Mouse (Mus musculus): Measurements from ENCODE around the gene Gpr174. TPM values are rescaled to one million over a fixed set of nuclear protein-coding genes. Genes with fewer than 3 reads are reported as not detected.
"Not testable (repeated sequence)": the region's sequence is repeated elsewhere in the genome, so short reads cannot be mapped to it uniquely, and the experiment has no call there.

Gpr174 gene
- 0.10 and 0.18 TPM in 2 replicates for polyA plus RNA-seq (2016; fragmentation: Nextera tagmentation; extraction: Ambion mirVana)

DNA sequence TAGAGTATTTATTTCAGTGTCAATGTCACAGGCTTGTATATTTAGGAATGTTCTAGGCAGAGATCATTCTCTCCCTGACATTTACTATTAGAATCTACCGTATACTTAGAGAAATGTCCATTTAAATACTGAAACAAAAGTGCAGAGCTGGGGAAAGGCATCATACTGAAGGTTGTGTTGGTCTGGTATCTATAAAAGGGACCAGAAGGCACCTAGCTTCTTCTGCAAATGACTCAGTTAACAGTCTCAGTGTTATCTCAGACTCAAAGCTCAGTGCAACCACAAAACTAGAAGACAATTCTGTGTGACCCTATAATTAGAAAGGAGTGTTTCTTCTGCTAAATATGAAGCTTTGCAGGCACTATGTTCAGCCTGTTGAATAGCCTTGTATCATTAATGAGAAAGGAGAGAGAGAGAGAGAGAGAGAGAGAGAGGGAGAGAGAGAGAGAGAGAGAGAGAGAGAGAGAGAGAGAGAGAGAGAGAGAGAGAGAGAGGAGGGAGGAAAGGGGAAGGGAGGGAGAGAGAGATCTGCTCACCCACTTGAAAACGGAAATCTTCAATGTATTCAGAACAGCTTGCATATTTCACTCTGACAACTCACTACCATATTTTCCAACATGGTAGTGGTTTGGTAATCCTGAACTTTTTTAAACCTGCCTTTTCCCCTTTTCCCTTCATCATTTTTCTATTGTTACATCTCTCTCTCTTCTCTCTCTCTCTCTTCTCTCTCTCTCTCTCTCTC is at the start of gene Gpr174:
Gene Gpr174, plus strand, starts transcription at position 393 of the 742 bp plus-strand sequence.
- no peaks in the 10 kb centered on the region for H3K27me3 ChIP-seq (replicated peaks)
- no peaks in the 10 kb centered on the region for H3K9me3 ChIP-seq (replicated peaks)
- no peak within 1 kb of the TSS for H3K27ac ChIP-seq
- no peaks in the 10 kb centered on the region for H3K4me1 ChIP-seq
- H3K4me2 ChIP-seq, result no peak within 1 kb of the TSS
- no peaks in the 10 kb centered on the region for H3K36me3 ChIP-seq
- H3K4me3 ChIP-seq, result no peak within 1 kb of the TSS
- H3K9ac ChIP-seq, result no peak within 1 kb of the TSS
- no peak for ATAC-seq
- 13% methylated on average over 2 of the region's 2 CpGs for WGBS (ENCODE audit: insufficient replicate concordance)

DNA sequence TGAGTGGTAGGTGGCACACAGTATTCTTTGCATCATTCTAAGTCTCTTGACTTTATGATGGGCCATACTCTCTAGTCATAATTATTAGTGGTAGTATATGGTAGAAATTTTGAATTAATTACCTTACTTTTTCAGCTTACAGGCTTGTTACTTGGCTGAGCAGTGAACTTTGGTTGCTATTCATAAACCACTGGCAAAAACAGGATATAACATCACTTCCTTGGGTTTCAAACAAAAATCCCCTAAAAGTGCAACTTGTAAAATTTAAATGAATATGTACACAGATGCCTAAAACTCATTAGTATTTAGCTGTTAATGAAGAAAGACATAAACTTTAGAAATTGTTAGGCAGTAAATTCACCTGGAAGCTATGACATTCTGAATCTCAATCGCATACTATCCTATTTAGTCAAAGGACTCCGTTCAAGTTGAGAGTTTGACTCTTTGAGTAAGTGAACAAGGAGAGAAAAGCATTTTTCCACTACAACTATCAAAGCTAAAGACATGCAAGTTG is 38.0 kb upstream of the Gpr174 start:
- Histone ChIP-seq H3K4me3 (no peak overlapping the region), H3K36me3 (no peaks in the 10 kb centered on the region), H3K27me3 (replicated peaks) (no peaks in the 10 kb centered on the region), H3K9ac (no peak overlapping the region), H3K4me1 (no peaks in the 10 kb centered on the region), H3K9me3 (replicated peaks) (no peaks in the 10 kb centered on the region), H3K4me2 (no peak overlapping the region), H3K27ac (no peak overlapping the region)
- WGBS (ENCODE audit: insufficient replicate concordance), result 70% methylated on average over 2 of the region's 2 CpGs
- ATAC-seq, result no peak

GRCm38 (mm10) chrX:107224846-107225245 is 30.8 kb upstream of the Gpr174 start:
- Histone ChIP-seq H3K4me1 (no peaks in the 10 kb centered on the region), H3K36me3 (no peaks in the 10 kb centered on the region), H3K27me3 (replicated peaks) (no peaks in the 10 kb centered on the region), H3K9ac (no peak overlapping the region), H3K27ac (no peak overlapping the region), H3K4me2 (no peak overlapping the region), H3K4me3 (no peak overlapping the region), H3K9me3 (replicated peaks) (no peaks in the 10 kb centered on the region)
- no peak for ATAC-seq
- WGBS (ENCODE audit: insufficient replicate concordance), result 68% methylated on average over 1 of the region's 1 CpGs

DNA sequence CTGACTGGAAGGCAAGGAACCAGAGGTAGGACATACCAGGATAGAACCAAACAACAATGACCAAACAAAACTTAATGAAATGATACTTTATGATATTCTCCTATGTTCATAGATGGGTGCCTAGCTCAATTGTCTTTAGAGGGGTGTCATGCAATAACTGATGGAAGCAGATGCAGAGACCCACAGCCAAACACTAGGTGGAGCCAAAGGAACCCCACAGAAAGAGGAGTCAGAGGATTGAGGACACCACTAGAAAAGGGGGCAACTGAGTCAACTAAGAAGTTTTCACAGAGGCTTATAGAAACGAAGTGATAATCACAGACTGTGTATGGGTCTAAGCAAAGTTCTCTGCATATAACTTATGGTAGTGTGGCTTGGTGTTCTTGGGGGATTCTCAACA is 24.5 kb upstream of the Gpr174 start:
- H3K27me3 ChIP-seq (replicated peaks), result no peaks in the 10 kb centered on the region
- H3K4me2 ChIP-seq, result no peak overlapping the region
- H3K4me3 ChIP-seq, result no peak overlapping the region
- ATAC-seq, result no peak
- H3K36me3 ChIP-seq, result no peaks in the 10 kb centered on the region
- no peaks in the 10 kb centered on the region for H3K4me1 ChIP-seq
- H3K9me3 ChIP-seq (replicated peaks), result no peaks in the 10 kb centered on the region
- no peak overlapping the region for H3K9ac ChIP-seq
- H3K27ac ChIP-seq, result no peak overlapping the region
- WGBS (ENCODE audit: insufficient replicate concordance), result 25% methylated on average over 1 of the region's 1 CpGs

DNA sequence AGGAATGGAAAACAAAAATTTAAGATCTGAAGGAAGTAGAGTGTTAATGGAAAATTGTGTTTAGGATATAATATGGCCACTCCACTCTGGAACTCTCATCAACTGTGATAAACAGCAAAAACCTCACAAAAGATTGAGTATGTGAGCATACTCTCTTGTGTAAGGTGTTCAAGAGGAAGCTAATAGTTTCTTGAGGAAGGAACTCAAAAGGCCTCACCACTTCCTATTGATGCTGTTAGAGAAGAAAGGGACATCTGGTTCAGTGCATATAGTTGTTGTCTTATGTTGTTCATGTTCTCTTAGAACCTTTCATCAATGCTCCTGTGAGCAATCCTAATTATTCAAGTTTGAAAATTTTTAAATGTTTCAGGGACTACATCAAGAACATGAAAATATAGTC is 21.0 kb upstream of the Gpr174 start:
- H3K4me3 ChIP-seq, result no peak overlapping the region
- H3K27me3 ChIP-seq (replicated peaks), result no peaks in the 10 kb centered on the region
- no peaks in the 10 kb centered on the region for H3K9me3 ChIP-seq (replicated peaks)
- no peaks in the 10 kb centered on the region for H3K4me1 ChIP-seq
- H3K27ac ChIP-seq, result no peak overlapping the region
- H3K9ac ChIP-seq, result no peak overlapping the region
- no peak overlapping the region for H3K4me2 ChIP-seq
- H3K36me3 ChIP-seq, result no peaks in the 10 kb centered on the region
- ATAC-seq, result no peak

DNA sequence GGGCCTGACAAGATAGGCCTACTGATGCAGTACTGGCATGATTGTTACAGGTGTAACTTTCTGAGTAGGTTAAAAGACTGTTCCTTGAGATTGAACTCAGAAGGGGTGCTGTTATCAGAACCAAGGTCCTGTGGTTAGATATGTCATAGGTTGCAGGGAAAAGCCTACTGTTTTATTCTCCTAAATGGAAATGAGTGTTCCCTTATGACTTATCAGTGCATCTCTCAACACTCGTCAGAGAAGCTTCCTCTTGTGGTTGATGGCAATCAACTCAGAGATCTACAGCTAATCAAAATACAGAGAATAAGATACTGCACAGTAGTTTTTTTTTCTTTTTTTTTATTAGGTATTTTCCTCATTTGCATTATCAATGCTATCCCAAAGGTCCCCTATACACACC is 19.2 kb upstream of the Gpr174 start:
- Histone ChIP-seq H3K4me2 (no peak overlapping the region), H3K4me1 (no peaks in the 10 kb centered on the region), H3K27ac (no peak overlapping the region), H3K36me3 (no peaks in the 10 kb centered on the region), H3K9ac (no peak overlapping the region), H3K4me3 (no peak overlapping the region), H3K27me3 (replicated peaks) (no peaks in the 10 kb centered on the region), H3K9me3 (replicated peaks) (no peaks in the 10 kb centered on the region)
- 22% methylated on average over 1 of the region's 1 CpGs for WGBS (ENCODE audit: insufficient replicate concordance)
- ATAC-seq, result no peak

DNA sequence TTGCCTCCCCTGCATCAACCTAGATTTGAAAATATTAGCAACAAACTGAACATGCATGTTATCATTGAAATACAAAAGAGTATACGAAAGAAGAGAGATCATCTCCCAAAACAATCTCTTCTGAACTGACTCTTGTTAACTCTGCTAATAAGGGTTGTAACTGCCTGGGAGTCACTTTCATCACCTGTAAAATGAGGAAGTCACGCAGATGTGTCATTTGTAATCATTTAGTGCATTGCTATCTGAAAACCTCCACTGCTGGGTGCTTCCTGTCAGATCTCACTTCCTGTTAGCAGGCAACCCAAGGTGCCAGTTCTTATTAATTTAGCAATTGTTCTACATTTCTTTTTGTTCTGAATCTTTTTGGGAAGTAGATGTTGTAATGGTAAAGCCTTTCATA is 5.3 kb upstream of the Gpr174 start:
- WGBS (ENCODE audit: insufficient replicate concordance), result 28% methylated on average over 2 of the region's 2 CpGs
- Histone ChIP-seq H3K36me3 (no peaks in the 10 kb centered on the region), H3K4me1 (no peaks in the 10 kb centered on the region), H3K4me3 (no peak overlapping the region), H3K9me3 (replicated peaks) (no peaks in the 10 kb centered on the region), H3K4me2 (no peak overlapping the region), H3K27ac (no peak overlapping the region), H3K9ac (no peak overlapping the region), H3K27me3 (replicated peaks) (no peaks in the 10 kb centered on the region)
- ATAC-seq, result no peak

- H3K9me3 ChIP-seq (replicated peaks), result no peaks in the 10 kb centered on the region
- no peak for ATAC-seq
- H3K27me3 ChIP-seq (replicated peaks), result no peaks in the 10 kb centered on the region
- H3K36me3 ChIP-seq, result no peaks in the 10 kb centered on the region
- H3K9ac ChIP-seq, result no peak overlapping the region
- no peaks in the 10 kb centered on the region for H3K4me1 ChIP-seq
- no peak overlapping the region for H3K27ac ChIP-seq
- no peak overlapping the region for H3K4me2 ChIP-seq
- 15% methylated on average over 1 of the region's 1 CpGs for WGBS (ENCODE audit: insufficient replicate concordance)
- H3K4me3 ChIP-seq, result no peak overlapping the region
Observed at GRCm38 (mm10) chrX:107264619-107265018, 8.9 kb downstream of the Gpr174 start.

DNA sequence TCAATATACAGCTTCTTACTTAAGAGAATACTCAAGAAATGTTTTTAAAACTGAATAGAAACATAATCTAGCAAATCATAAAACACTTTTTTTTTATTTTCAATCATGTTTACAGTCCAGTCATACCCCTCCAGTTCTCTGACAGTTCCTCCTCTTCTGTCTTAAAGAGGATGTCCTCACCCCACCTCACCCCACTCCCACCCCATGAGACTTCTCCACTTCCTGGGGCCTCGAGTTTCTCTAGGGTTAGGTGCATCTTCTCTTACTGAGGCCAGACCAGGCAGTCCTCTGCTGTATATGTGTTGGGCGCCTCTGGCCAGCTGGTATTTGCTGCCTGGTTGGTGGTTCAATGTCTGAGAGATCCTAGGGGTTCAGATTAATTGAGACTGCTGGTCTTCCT is 21.9 kb downstream of the Gpr174 start:
- no peak for ATAC-seq
- no peaks in the 10 kb centered on the region for H3K4me1 ChIP-seq
- no peaks in the 10 kb centered on the region for H3K9me3 ChIP-seq (replicated peaks)
- no peak overlapping the region for H3K27ac ChIP-seq
- H3K27me3 ChIP-seq (replicated peaks), result no peaks in the 10 kb centered on the region
- H3K4me2 ChIP-seq, result no peak overlapping the region
- 28% methylated on average over 2 of the region's 2 CpGs for WGBS (ENCODE audit: insufficient replicate concordance)
- H3K9ac ChIP-seq, result no peak overlapping the region
- no peaks in the 10 kb centered on the region for H3K36me3 ChIP-seq
- H3K4me3 ChIP-seq, result no peak overlapping the region

DNA sequence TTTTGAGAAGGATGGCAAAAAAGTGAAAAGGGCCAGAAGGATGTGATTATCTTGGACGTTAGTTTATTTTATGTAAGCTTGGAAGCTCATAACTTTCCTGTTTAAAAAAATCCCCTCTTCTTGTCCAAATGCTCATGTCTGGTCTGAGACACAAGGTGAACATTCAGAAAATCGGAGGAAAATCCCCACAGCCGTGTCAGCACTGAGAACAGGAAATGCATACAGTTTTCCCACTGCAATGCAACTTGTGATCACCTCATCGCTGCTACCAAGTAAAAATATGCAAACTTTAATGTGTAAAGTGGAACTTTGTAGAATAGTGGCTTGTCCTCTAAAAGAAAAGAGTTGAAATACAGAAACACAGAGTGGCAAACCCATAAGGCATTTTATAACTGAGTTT is 28.5 kb downstream of the Gpr174 start:
- Histone ChIP-seq H3K36me3 (no peaks in the 10 kb centered on the region), H3K4me3 (no peak overlapping the region), H3K27me3 (replicated peaks) (no peaks in the 10 kb centered on the region), H3K9ac (no peak overlapping the region), H3K27ac (no peak overlapping the region), H3K4me2 (no peak overlapping the region), H3K4me1 (no peaks in the 10 kb centered on the region), H3K9me3 (replicated peaks) (no peaks in the 10 kb centered on the region)
- ATAC-seq, result no peak
- WGBS (ENCODE audit: insufficient replicate concordance), result 55% methylated on average over 4 of the region's 4 CpGs

DNA sequence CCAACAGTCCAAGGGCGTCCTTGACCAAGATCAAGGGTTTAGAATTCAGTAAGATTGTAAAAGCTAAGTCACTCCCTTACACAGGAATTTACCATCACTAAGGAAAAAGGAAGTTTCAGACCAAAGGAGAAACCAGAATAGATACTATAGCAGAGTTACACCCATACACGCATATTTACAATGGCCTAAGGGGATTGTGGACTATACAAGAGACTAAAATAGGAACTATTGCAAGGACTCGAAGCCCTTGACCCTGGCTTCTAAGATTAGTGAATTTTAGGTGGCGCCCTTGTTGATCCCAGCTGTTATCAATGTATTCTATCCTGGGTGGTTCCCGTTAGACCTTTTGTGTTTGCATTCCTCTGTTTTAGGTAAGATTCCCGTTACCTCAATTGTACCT is 42.2 kb downstream of the Gpr174 start:
- not testable (repeated sequence) for H3K9me3 ChIP-seq (replicated peaks); H3K4me2 ChIP-seq; H3K4me3 ChIP-seq; H3K36me3 ChIP-seq; H3K27me3 ChIP-seq (replicated peaks); H3K4me1 ChIP-seq; H3K27ac ChIP-seq; ATAC-seq; H3K9ac ChIP-seq
- WGBS (ENCODE audit: insufficient replicate concordance), result 67% methylated on average over 6 of the region's 6 CpGs

- Histone ChIP-seq H3K4me2 (no peak overlapping the region), H3K27ac (no peak overlapping the region), H3K9me3 (replicated peaks) (no peaks in the 10 kb centered on the region), H3K9ac (no peak overlapping the region), H3K4me3 (no peak overlapping the region), H3K36me3 (no peaks in the 10 kb centered on the region), H3K27me3 (replicated peaks) (no peaks in the 10 kb centered on the region), H3K4me1 (no peaks in the 10 kb centered on the region)
- ATAC-seq, result no peak
Observed at GRCm38 (mm10) chrX:107298761-107299160, 43.1 kb downstream of the Gpr174 start.

- H3K27me3 ChIP-seq (replicated peaks), result no peaks in the 10 kb centered on the region
- H3K9ac ChIP-seq, result no peak overlapping the region
- H3K9me3 ChIP-seq (replicated peaks), result no peaks in the 10 kb centered on the region
- H3K4me2 ChIP-seq, result no peak overlapping the region
- no peak overlapping the region for H3K27ac ChIP-seq
- no peaks in the 10 kb centered on the region for H3K36me3 ChIP-seq
- ATAC-seq, result no peak
- H3K4me3 ChIP-seq, result no peak overlapping the region
- no peaks in the 10 kb centered on the region for H3K4me1 ChIP-seq
Observed at GRCm38 (mm10) chrX:107306492-107306891, 50.8 kb downstream of the Gpr174 start.

All from liver, embryonic 12.5 days (tissue).